Mouse (Mus musculus): ENCODE data around the gene Pgghg. TPM values are rescaled to one million over a fixed set of nuclear protein-coding genes. Genes with fewer than 3 reads are reported as not detected.
A peak's percentile ranks its signal among the peaks of the same experiment; 100 is the strongest.

Pgghg gene
- polyA plus RNA-seq, 1 experiment: 9.7 TPM

GRCm38 (mm10) chr7:140955342-140955741, 14.2 kb downstream of the Pgghg start:
- Histone ChIP-seq H3K27me3 (ENCODE audit: control insufficient read depth, insufficient read depth, low read length, poor library complexity, severe bottlenecking) (no peaks in the 10 kb centered on the region), H3K4me1 (ENCODE audit: control insufficient read depth, insufficient read depth, low read length) (peaks cover 10% of the 10 kb centered on the region), H3K36me3 (ENCODE audit: control insufficient read depth, insufficient read depth, low read length, poor library complexity, severe bottlenecking) (peaks cover 13% of the 10 kb centered on the region), H3K4me3 (ENCODE audit: low read depth, low read length) (peak overlapping the region; percentile 95), H3K9me3 (replicated peaks; ENCODE audit: control insufficient read depth, insufficient read depth, low read length, poor library complexity, severe bottlenecking) (no peaks in the 10 kb centered on the region), H3K9ac (ENCODE audit: low read depth, poor library complexity, severe bottlenecking) (peak overlapping the region; percentile 82), H3K27ac (ENCODE audit: insufficient read depth, low read length) (peak overlapping the region; percentile 93)
- TF ChIP-seq POLR2A (IDR thresholded peaks at IDR 0.05; ENCODE audit: insufficient read depth, low read length): no peak
- TF ChIP-seq CTCF (IDR thresholded peaks at IDR 0.05; ENCODE audit: low read depth, low read length): no peak
- no peak for TF ChIP-seq EP300 (IDR thresholded peaks at IDR 0.05; ENCODE audit: insufficient read depth, low read depth, low read length)

DNA sequence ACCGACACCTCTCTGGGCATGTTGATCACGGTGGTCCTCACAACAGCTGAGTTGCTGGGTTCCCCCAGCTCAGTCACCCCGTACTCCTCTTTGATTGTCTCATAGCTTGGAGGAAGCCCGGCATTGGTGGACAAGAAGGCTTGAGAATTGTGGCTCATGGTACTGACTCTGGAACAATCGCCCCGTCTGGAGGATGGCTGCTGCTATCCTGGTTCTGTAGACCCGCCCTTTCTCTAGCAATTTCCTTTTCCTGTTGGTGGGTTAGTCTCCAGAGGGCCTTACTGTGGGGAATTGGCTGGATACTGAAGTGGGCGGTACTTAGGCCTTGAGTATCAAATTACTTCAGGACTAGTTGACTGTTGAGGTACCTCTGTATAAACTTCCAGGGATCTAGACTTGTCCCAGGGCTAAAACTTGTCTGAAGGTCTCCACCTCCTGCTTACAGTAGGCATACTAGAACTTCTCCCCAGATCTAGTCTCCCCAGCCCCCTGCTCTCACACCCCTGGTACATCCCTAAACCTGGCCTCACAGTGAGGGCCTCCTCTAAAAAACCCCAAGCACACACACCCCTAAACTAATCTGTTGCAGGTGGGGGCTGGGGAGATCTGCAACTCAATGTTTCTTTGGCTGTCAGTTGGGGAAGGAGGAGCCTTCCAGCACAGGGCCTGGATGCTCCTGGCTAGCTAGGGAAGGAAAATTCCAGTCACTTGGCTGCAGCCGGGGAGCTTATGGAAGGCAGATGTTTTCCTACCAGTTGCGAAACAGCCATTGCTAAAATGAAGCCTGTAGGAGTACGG, 14.8 kb downstream of the Pgghg start, which contains the start of the genes Gm45717 and Ifitm2:
Gene Gm45717 (minus strand): TSS at position 180 of the 798 bp plus-strand sequence.
Gene Ifitm2 (minus strand): TSS at position 230 of the 798 bp plus-strand sequence.
- no peaks in the 10 kb centered on the region for H3K9me3 ChIP-seq (replicated peaks; ENCODE audit: control insufficient read depth, insufficient read depth, low read length, poor library complexity, severe bottlenecking)
- H3K4me1 ChIP-seq (ENCODE audit: control insufficient read depth, insufficient read depth, low read length): peaks cover 10% of the 10 kb centered on the region
- no peak for TF ChIP-seq CTCF (IDR thresholded peaks at IDR 0.05; ENCODE audit: low read depth, low read length)
- TF ChIP-seq POLR2A (IDR thresholded peaks at IDR 0.05; ENCODE audit: insufficient read depth, low read length): peak; percentile 74
- TF ChIP-seq EP300 (IDR thresholded peaks at IDR 0.05; ENCODE audit: insufficient read depth, low read depth, low read length): peak; percentile 82
- H3K27ac ChIP-seq (ENCODE audit: insufficient read depth, low read length): peak within 1 kb of the TSS; percentile 96
- H3K4me3 ChIP-seq (ENCODE audit: low read depth, low read length): peak within 1 kb of the TSS; percentile 95
- H3K9ac ChIP-seq (ENCODE audit: low read depth, poor library complexity, severe bottlenecking): peak within 1 kb of the TSS; percentile 82
- H3K27me3 ChIP-seq (ENCODE audit: control insufficient read depth, insufficient read depth, low read length, poor library complexity, severe bottlenecking): no peaks in the 10 kb centered on the region
- peaks cover 13% of the 10 kb centered on the region for H3K36me3 ChIP-seq (ENCODE audit: control insufficient read depth, insufficient read depth, low read length, poor library complexity, severe bottlenecking)

DNA sequence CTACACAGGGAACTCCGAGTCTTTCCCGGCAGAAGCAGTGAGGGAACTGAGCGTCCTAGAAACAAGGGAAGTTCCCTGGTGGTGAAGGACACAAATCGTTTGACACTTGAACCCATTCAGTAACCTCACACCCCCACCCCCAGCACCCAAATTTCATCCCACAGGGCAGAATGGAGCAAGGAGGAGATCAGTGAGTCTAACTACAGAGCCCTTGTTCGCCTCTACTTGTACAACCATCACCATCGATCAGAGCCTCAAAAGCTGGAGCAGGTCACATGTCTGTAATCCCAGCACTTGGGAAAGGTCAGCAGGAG, 15.3 kb downstream of the Pgghg start:
- Histone ChIP-seq H3K4me3 (ENCODE audit: low read depth, low read length) (peak overlapping the region; percentile 53), H3K27ac (ENCODE audit: insufficient read depth, low read length) (peak overlapping the region; percentile 96), H3K36me3 (ENCODE audit: control insufficient read depth, insufficient read depth, low read length, poor library complexity, severe bottlenecking) (peaks cover 13% of the 10 kb centered on the region), H3K9me3 (replicated peaks; ENCODE audit: control insufficient read depth, insufficient read depth, low read length, poor library complexity, severe bottlenecking) (no peaks in the 10 kb centered on the region), H3K27me3 (ENCODE audit: control insufficient read depth, insufficient read depth, low read length, poor library complexity, severe bottlenecking) (no peaks in the 10 kb centered on the region), H3K4me1 (ENCODE audit: control insufficient read depth, insufficient read depth, low read length) (peaks cover 13% of the 10 kb centered on the region), H3K9ac (ENCODE audit: low read depth, poor library complexity, severe bottlenecking) (peak overlapping the region; percentile 82; the same call in 1 of the 2 replicates)
- no peak for TF ChIP-seq POLR2A (IDR thresholded peaks at IDR 0.05; ENCODE audit: insufficient read depth, low read length)
- no peak for TF ChIP-seq CTCF (IDR thresholded peaks at IDR 0.05; ENCODE audit: low read depth, low read length)
- no peak for TF ChIP-seq EP300 (IDR thresholded peaks at IDR 0.05; ENCODE audit: insufficient read depth, low read depth, low read length)

DNA sequence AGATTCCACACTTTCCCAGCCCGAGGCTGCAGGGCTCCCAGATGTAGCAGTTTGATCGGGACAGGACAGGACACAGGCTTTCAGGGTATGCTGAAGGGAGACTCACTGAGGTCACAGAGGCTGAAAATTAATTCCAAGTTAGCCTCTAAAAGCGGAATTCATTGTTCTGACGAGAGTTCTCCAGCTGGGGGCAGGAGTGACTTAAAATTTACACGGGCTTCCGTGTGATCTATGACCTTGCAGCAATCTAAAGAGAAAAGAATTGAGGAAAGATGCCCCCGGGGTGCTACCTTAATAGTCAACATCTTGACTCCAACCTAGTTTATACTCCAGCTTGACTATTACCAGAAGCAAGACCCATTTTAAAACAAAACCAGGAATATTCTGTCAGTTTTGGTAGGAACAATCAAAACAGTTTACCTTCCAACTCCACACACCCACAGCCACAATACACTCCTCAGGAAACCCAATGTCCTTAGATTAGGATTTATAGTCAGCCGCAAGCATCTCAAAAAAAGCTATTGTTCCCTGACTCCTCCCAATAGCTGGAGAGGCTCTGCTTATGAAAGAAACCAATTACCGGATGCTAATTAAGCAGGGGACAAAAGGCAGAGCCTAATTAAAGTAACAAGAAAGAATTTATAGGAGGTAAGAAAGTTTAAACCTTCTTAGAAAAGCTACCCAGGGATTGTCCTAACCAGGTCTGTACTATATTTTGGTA, 18.1 kb downstream of the Pgghg start:
- H3K36me3 ChIP-seq (ENCODE audit: control insufficient read depth, insufficient read depth, low read length, poor library complexity, severe bottlenecking): 0 out of 2 replicates have a peak, but pooled peaks cover under 1% of the 10 kb centered on the region
- H3K9me3 ChIP-seq (replicated peaks; ENCODE audit: control insufficient read depth, insufficient read depth, low read length, poor library complexity, severe bottlenecking): no peaks in the 10 kb centered on the region
- H3K4me3 ChIP-seq (ENCODE audit: low read depth, low read length): no peak overlapping the region
- peak overlapping the region; percentile 58 for H3K9ac ChIP-seq (ENCODE audit: low read depth, poor library complexity, severe bottlenecking)
- no peaks in the 10 kb centered on the region for H3K27me3 ChIP-seq (ENCODE audit: control insufficient read depth, insufficient read depth, low read length, poor library complexity, severe bottlenecking)
- H3K27ac ChIP-seq (ENCODE audit: insufficient read depth, low read length): peak overlapping the region; percentile 99
- TF ChIP-seq CTCF (IDR thresholded peaks at IDR 0.05; ENCODE audit: low read depth, low read length) (no peak), POLR2A (IDR thresholded peaks at IDR 0.05; ENCODE audit: insufficient read depth, low read length) (no peak), EP300 (IDR thresholded peaks at IDR 0.05; ENCODE audit: insufficient read depth, low read depth, low read length) (no peak)
- H3K4me1 ChIP-seq (ENCODE audit: control insufficient read depth, insufficient read depth, low read length): peaks cover 8% of the 10 kb centered on the region

GRCm38 (mm10) chr7:140960026-140960425, 18.8 kb downstream of the Pgghg start:
- Histone ChIP-seq H3K27ac (ENCODE audit: insufficient read depth, low read length) (peak overlapping the region; percentile 99), H3K4me1 (ENCODE audit: control insufficient read depth, insufficient read depth, low read length) (peaks cover 9% of the 10 kb centered on the region), H3K36me3 (ENCODE audit: control insufficient read depth, insufficient read depth, low read length, poor library complexity, severe bottlenecking) (no peaks in the 10 kb centered on the region), H3K27me3 (ENCODE audit: control insufficient read depth, insufficient read depth, low read length, poor library complexity, severe bottlenecking) (no peaks in the 10 kb centered on the region), H3K9me3 (replicated peaks; ENCODE audit: control insufficient read depth, insufficient read depth, low read length, poor library complexity, severe bottlenecking) (no peaks in the 10 kb centered on the region), H3K4me3 (ENCODE audit: low read depth, low read length) (no peak overlapping the region), H3K9ac (ENCODE audit: low read depth, poor library complexity, severe bottlenecking) (no peak overlapping the region)
- TF ChIP-seq EP300 (IDR thresholded peaks at IDR 0.05; ENCODE audit: insufficient read depth, low read depth, low read length) (peak; percentile 78), CTCF (IDR thresholded peaks at IDR 0.05; ENCODE audit: low read depth, low read length) (no peak), POLR2A (IDR thresholded peaks at IDR 0.05; ENCODE audit: insufficient read depth, low read length) (no peak)

Measured in ES-Bruce4 (cell line).